Mouse (Mus musculus): Measurements from ENCODE around the gene Rev1.
"Not testable (repeated sequence)": the region's sequence is repeated elsewhere in the genome, so short reads cannot be mapped to it uniquely, and the experiment has no call there.

Rev1 gene

DNA sequence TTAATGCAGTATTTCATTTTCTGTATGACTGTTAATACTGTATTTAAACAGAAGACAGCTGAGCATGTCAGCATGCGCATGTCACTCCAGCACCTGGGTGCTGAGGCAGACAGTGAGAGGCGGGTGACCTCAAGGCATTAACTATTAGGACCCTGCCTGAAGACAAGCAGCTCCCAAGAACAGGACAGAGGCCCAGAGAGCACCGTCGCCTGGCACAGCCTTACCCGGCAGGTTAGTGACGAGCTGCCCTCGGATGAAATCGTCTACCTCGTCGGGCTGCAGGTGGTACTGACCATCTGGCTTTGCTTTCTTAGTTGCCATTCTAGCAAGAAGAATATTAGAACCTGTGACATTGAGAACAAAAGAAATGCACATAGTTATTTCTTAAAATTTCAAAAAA is 62.3 kb downstream of the Rev1 start:
- DNase-seq (ENCODE audit: low spot score), result no peak

DNA sequence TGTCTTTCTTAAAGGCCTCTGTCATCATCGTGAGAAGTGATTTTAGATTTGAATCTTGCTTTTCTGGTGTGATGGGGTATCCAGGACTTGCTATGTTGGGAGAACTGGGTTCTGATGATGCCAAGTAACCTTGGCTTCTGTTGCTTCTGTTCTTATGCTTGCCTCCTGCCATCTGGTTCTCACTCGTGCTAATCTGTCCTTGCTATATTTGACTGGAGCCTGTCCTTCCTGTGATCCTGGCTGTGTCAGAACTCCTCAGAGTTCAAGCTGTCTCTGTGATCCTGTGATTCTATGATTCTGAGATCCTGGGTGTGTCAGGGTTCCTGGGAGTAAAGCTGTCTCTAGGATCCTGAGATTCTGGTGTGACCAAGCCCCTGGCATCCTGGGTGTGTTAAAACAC is 67.4 kb downstream of the Rev1 start:
- not testable (repeated sequence) for DNase-seq (ENCODE audit: low spot score)

DNA sequence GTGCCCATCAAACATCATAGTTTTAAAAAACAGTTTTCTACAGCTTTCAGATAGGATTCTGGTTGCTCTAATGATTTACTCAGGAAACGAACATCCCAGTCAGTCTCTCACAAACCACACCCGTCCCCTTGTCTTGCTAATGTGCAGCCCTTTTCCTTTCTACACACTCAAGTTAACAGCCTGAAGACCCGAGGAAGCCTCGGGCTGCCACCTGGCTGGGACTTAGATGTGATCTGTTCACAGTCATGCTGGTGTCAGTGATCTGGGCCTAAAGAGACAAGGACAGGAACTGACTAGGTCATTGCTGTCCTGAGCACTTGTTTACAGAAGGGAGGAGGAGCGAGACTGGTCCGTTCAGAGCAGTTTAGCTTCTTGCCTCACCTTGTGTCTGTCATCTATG is 71.2 kb downstream of the Rev1 start:
- no peak for DNase-seq (ENCODE audit: low spot score)

DNA sequence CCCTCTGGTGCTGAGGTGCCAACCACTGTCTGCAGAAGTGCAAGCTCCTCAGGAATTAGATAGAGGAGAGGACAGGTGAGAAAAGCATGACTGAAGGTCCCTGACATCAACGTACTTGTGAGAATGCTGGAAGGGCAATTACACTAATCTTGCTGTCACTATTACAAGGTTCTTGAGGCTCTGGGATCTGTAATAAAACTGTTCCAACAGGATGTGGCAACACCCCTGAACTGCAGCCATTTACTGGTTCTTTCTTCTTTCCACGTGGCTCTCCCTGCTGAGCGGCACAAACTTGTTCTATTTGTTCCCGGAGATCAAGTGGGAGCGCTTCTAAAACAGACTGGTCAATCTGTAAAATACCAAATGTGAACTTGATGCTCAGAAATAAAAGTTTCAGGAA is 74.4 kb downstream of the Rev1 start:
- no peak for DNase-seq (ENCODE audit: low spot score)

DNA sequence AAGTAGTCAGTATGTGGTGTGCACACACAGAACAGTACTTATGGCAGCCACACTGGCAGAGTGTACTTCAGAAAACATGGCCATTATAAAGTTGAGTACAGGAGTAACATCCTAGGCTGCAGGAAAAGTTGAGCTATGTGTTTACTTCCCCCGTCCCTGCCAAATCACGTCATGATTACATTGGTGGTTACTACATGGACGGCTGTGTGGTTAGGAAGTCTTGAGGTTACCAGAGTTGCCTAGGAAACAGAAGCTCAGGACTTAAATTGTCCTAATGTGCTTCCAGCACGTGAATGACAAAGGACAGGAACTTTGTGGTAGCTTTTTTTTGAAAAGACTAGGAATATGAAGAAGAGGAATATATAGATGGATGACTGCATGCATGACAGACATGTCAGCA is 80.0 kb downstream of the Rev1 start:
- no peak for DNase-seq (ENCODE audit: low spot score)

DNA sequence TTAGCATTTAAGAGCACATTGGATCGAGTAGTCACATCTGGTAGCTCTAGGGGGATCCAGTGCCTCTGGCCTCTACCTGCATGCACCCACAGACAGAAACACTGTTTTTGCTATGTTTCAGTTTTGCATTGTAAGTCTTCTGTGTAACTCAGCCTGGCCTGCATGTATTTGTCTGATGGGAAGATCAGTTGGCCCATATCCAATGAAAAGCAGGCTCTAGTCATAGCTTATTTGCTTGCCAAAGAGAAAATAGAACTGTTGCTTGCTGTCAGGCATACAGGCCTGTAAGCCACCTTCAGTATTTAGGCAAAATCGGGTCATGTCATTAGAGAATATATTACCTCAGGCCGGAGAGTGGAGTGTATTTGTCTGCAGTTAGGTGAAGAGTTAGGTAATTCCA is 81.5 kb downstream of the Rev1 start:
- DNase-seq (ENCODE audit: low spot score), result no peak

GRCm38 (mm10) chr1:38038898-38039297 is 90.7 kb downstream of the Rev1 start:
- no peak for DNase-seq (ENCODE audit: low spot score)

- DNase-seq (ENCODE audit: low spot score), result no peak
Measured at GRCm38 (mm10) chr1:38037375-38037774, 92.2 kb downstream of the Rev1 start.

GRCm38 (mm10) chr1:38035521-38035920 is 94.1 kb downstream of the Rev1 start:
- no peak for DNase-seq (ENCODE audit: low spot score)

GRCm38 (mm10) chr1:38031391-38031790 is 98.2 kb downstream of the Rev1 start:
- DNase-seq (ENCODE audit: low spot score), result no peak

GRCm38 (mm10) chr1:38027301-38027700 is 102.3 kb downstream of the Rev1 start:
- no peak for DNase-seq (ENCODE audit: low spot score)

DNA sequence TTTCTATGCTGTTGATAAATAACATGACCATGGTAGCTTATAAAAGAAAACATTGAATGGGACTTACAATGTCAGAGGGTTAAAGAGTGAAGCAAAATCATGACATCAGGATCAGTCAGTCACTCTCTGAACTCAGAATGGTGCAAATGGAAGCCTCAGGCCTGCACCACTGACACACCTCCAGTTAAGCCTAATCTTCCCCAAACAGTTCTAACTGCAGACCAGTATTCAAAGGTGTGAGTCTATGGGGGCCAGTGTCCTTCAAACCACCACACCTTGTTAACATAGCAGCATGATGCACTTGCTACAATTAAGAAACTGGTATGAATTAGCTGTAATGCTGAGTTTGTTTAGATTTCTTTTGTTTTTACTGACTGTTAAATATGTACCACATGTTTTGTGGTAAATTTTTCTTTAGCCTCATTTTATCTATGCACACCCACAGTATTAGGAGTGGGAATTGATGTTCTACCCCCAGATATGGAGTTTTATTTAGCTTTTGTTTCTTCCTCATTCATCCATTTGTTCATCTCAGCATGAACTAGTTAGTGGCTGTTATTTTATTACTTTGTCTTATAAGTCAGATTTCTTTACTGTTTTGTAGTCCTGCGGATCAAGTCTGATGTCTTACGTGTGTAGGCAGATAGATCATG is 114.9 kb downstream of the Rev1 start:
- DNase-seq (ENCODE audit: low spot score), result peak; percentile 48

- peak; percentile 56 for DNase-seq (ENCODE audit: low spot score)
Measured at GRCm38 (mm10) chr1:38012509-38012908, 117.1 kb downstream of the Rev1 start.

DNA sequence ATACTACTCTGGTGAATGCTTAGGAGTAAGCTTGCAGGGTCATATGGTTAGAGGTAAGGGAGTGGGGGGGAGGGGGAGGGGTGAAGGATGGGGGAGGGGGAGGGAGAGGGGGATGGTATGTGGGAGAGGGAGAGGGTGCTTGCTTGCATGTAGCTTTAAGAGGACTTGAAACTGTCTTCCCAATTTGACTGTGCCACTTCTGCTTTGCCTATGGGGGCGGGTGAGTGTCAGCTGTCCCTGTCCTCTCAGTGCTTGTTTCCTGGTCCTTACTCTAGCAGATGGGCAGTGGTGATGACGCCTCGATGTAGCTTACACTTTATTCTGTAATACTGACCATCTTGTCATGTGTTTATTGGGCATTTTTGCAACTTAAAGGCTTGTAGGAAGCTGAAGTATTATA is 117.5 kb downstream of the Rev1 start:
- no peak for DNase-seq (ENCODE audit: low spot score)

GRCm38 (mm10) chr1:38011647-38012046 is 118.0 kb downstream of the Rev1 start:
- peak; percentile 91 for DNase-seq (ENCODE audit: low spot score)

DNA sequence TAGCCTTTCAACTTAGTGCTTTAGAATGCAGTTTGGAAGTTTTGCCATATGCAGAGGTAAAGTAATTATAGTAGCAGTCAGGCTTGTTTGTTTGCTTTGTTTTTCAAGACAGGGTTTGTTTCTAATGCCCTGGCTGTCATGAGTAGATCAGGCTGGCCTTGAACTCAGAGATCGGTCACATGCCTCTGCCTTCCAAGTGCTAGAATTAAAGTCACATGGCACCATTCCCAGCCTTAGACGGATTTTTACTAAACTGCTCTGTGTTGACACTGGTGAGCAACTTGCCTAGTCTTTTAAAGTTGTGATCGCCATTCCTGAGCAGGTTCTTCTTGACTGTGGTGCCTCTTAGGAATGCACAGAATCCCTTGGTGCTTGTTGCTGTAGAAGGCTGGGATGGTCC is 122.9 kb downstream of the Rev1 start:
- DNase-seq (ENCODE audit: low spot score), result no peak

- DNase-seq (ENCODE audit: low spot score), result no peak
Measured at GRCm38 (mm10) chr1:38003046-38003445, 126.6 kb downstream of the Rev1 start.
